Mouse (Mus musculus) layer of hippocampus, adult 9-11 months (tissue): ENCODE data around the gene Gm20388.

Experiments used
- DNase-seq: peaks from one replicate; pipeline ENCODE4 v3.0.0; 2022

Gm20388 gene

GRCm38 (mm10) chr8:120273430-120273829, 362.8 kb downstream of the Gm20388 start:
- no peak for DNase-seq

- DNase-seq = peak; percentile 74
Observed at GRCm38 (mm10) chr8:120276051-120276890, 365.6 kb downstream of the Gm20388 start.

GRCm38 (mm10) chr8:120276891-120277426, 366.3 kb downstream of the Gm20388 start:
- no peak for DNase-seq

GRCm38 (mm10) chr8:120278009-120278408, 367.4 kb downstream of the Gm20388 start:
- no peak for DNase-seq

- no peak for DNase-seq
Observed at GRCm38 (mm10) chr8:120279418-120279817, 368.8 kb downstream of the Gm20388 start.

- peak; percentile 68 for DNase-seq
Observed at GRCm38 (mm10) chr8:120281487-120281886, 370.8 kb downstream of the Gm20388 start.

GRCm38 (mm10) chr8:120282465-120282864, 371.8 kb downstream of the Gm20388 start:
- DNase-seq = no peak

GRCm38 (mm10) chr8:120284265-120284664, 373.6 kb downstream of the Gm20388 start:
- DNase-seq = no peak

GRCm38 (mm10) chr8:120285033-120285432, 374.4 kb downstream of the Gm20388 start:
- no peak for DNase-seq

- DNase-seq = no peak
Observed at GRCm38 (mm10) chr8:120285878-120286277, 375.2 kb downstream of the Gm20388 start.

- peak; percentile 73 for DNase-seq
Observed at GRCm38 (mm10) chr8:120288122-120288908, 377.7 kb downstream of the Gm20388 start.

- no peak for DNase-seq
Observed at GRCm38 (mm10) chr8:120289191-120289590, 378.6 kb downstream of the Gm20388 start.

- DNase-seq = peak; percentile 85
Observed at GRCm38 (mm10) chr8:120289698-120290181, 379.1 kb downstream of the Gm20388 start.

- no peak for DNase-seq
Observed at GRCm38 (mm10) chr8:120290614-120291013, 380.0 kb downstream of the Gm20388 start.

GRCm38 (mm10) chr8:120291650-120292049, 381.0 kb downstream of the Gm20388 start:
- DNase-seq = no peak

GRCm38 (mm10) chr8:120292316-120293107, 381.9 kb downstream of the Gm20388 start:
- DNase-seq = peak; percentile 84

- DNase-seq = no peak
Observed at GRCm38 (mm10) chr8:120293421-120294357, 383.0 kb downstream of the Gm20388 start.

GRCm38 (mm10) chr8:120294982-120295870, 384.6 kb downstream of the Gm20388 start:
- DNase-seq = no peak

- no peak for DNase-seq
Observed at GRCm38 (mm10) chr8:120297000-120297399, 386.4 kb downstream of the Gm20388 start.
